Mouse (Mus musculus) cerebellum, postnatal 4 days (tissue): Measurements from ENCODE around the gene Higd1c.
A peak's percentile ranks its signal among the peaks of the same experiment; 100 is the strongest.
"Not testable (repeated sequence)": the region's sequence is repeated elsewhere in the genome, so short reads cannot be mapped to it uniquely, and the experiment has no call there.

Experiments
- DNase-seq, 2 experiments: peaks; one replicate each; pipeline ENCODE4 v3.0.0; 2022; ENCODE audit warnings: low spot score in 2 of 2, mixed read lengths in 1 of 2

The Higd1c gene

DNA sequence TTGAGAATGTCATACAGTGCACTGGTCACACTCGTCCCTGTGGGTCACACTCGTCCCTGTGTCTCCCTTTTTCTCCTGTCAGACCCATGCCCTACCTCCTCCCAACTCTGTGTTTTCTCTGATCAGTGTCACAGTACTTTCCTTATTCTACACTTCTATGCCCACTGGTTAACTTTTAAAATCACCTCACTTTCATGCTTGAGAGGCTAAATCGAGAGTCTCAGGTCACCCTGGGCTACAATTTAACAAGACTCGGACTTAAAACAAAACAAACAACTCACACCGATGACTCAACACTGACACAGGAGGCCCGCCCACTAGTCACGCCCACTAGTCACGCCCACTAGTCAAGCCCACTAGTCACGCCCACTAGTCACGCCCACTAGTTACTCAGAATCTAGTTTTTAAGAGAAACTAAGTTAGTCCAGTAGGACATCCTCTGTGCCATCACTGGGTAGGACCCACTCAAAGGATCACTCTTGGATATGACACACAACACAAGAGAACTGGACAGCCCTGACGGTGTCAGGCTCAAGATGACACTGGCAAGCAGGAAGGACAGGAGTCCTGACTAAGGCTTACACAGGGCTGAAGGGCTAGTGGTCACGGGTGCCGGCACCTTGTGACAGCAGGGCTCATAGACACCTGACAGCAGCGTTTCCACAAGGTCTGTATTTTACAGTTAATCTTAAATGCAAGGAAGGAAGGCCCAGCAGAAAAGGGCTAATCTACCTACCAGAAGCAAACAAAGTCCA, 46.8 kb downstream of the Higd1c start:
- no peak for DNase-seq

GRCm38 (mm10) chr15:100411731-100412130, 47.4 kb downstream of the Higd1c start:
- no peak for DNase-seq

- DNase-seq: no peak
These were observed 49.0 kb downstream of the Higd1c start for GRCm38 (mm10) chr15:100413306-100413705.

DNA sequence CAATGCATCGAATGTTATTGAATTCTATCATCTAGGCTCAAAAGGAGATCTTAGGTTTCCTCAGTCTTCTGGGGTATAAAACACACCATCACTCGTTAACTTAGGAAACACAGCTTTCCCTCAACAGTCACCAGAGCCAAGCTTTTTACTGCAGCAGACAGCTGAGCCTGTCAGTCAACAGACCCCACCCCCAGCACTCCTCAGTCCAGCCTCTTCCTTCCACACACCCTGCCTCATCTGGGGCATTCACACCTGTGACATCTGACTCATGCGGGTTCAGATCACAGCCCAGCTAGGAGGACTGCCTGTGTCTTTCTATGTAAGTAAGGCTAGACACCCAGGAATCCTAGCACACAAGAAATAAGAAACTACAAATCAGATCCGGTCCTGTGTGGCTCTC, 49.7 kb downstream of the Higd1c start:
- no peak for DNase-seq

DNA sequence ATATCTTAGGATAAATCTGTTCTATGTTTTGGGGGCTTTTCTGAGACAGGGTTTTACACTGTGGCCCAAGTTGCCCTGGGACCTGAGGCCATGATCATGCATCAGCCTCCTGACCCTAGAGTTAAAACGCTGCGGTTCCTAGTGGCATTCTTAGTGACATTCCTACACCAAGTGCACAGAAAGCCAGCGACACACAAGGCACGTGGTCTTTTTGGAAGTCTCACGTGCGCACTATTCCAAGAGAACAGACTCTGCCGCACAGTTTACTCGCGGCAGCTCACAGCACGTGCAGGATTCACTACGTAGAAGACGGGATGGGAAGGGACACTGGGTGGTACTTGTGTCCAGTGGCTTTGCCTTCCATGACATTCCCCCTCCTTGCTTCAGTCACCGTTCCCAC, 50.6 kb downstream of the Higd1c start:
- no peak for DNase-seq

DNA sequence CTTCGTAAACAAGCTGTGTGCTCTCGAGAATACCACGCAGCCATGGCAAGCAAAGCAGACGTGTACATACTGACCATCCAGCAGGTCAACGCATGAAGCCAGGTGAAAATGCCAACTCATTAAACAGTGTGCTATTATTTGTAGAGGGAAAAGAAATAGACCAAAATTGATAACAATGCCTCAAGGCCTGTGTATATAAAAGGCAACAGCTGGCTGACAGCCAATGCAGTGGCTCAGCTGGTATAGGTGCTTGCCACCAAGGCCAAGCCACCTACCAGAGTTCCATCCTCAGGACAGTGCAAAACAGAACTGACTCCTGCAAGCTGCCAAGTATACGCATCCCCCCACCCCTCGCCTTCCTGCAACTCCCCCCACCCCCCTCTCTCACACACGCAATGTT, 51.3 kb downstream of the Higd1c start:
- DNase-seq: no peak

DNA sequence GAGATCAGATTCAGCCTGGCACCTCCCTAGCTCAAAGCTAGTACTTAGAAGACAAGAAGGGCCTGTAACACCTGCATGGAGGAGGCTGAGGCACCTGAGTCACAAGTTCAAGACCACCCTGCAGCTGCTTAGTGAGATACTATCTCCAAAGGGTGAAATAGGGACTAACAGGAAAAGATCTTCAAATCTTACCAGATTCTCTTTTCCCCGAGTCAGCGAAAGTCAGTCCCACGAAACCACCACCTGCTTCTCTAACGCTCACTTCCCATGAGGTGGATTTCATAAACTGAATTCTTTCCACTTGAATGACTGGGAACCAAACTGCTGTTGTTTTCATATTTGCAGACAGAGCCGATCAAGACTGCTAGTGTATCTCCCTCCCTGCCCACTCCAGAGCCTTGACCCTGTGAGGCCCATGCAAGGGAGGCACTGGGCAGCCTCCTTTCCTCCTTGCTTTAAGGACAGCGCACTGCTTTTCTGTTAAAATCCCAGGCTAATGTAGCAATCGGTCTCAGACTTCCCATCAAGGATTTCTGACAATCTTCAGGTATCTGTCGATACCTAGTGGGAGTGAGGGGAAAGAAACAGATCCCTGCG, 53.6 kb downstream of the Higd1c start:
- DNase-seq: no peak

DNA sequence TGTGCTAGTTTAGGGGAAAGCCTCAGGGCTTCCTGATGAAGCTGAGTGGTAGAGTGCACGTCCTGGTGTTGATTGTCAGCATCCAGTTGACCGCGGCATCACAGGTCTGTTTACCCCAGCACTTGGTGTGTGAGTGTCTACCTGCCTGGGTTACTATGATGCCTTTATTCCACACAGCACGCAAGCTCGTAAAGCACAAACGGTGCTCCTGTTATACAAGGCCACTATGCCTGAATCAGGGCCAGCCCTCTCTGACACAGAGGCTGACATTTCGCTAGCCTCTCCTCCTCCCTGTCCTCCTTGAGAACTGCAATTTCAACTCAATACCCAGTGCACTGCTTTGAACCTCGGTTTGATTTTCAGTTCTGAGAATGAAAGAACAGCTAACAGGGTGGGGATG, 55.0 kb downstream of the Higd1c start:
- DNase-seq: no peak

GRCm38 (mm10) chr15:100419901-100420745, 55.8 kb downstream of the Higd1c start:
- DNase-seq: no peak

DNA sequence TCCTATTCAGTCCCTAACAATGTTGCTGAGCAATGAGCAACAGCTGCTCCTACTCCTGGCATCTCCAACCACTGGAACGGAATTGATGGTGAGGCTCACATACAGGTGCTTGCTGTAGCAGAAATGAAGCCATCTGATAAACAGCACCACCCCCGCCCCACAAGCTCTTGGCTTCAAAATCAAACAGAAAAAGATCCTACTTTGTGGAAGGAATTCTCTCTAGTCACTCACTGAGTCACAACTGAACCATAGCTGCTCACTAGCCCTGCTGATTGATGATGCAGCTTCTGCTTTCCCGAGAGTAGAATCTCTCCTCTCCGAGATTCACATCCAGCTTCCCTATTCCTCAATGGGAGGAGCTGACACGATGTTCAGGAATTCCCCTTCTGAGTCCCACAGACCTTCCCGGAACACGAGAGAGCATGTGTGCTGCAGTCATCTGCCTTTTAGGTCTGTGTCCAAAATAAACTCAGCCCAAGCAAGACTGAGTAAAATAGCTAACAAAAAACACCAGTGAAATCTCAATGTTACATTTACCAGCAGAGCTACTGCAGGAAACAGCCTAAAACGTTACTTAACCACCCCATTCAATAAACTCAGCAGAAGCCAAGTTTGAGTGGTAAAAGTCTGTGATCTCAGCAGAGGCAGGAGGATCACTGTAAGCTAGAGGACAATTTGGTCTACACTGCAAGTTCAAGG, 56.9 kb downstream of the Higd1c start:
- no peak for DNase-seq

- not testable (repeated sequence) for DNase-seq
These were observed 57.4 kb downstream of the Higd1c start, which contains the start of gene Gm5475 for GRCm38 (mm10) chr15:100421758-100422197. Gene Gm5475, plus strand, starts transcription at chr15:100422147.

DNA sequence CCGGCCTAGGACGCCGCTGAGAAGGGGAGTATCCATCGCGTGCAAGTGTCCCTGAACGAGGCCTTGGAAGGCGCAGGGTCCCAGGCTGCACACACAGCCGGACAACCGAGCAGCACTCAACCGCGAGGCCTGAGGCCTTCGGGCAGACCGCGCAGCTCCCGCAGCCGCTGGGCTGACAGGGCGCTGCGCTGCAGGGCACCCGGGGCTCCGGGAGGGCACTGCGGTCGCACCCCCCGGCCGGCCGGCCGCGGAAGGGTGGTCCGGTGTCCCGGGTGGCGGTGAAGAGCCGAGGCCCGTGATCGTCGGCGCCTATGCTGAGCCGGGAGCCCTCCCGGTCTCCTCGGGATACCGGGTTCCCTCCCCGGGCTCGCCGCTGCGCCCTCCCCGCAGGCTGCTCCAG, 58.1 kb downstream of the Higd1c start:
- DNase-seq: no peak

- peak; percentile 93 to 96 for DNase-seq
These were observed 58.8 kb downstream of the Higd1c start for GRCm38 (mm10) chr15:100422899-100423860.

DNA sequence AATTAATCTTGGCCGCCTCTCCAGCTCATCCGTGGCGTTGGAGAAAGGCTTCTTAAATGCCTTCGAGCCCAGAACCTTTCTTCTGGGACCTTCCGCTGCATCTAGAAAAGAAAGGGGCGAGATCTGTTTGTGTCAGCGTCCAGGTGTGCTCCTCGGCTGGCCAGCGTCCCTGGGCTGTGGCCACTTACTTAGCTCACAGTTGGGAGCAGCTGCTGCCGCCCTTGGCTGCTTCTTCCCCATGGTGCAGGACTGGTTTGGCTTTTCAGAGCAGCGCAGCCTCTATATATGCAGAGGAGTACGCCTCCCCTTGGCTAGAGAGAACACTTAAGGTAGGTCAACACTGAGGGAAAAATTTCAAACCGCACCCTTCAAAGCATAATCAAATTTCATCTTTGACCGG, 59.6 kb downstream of the Higd1c start:
- no peak for DNase-seq

DNA sequence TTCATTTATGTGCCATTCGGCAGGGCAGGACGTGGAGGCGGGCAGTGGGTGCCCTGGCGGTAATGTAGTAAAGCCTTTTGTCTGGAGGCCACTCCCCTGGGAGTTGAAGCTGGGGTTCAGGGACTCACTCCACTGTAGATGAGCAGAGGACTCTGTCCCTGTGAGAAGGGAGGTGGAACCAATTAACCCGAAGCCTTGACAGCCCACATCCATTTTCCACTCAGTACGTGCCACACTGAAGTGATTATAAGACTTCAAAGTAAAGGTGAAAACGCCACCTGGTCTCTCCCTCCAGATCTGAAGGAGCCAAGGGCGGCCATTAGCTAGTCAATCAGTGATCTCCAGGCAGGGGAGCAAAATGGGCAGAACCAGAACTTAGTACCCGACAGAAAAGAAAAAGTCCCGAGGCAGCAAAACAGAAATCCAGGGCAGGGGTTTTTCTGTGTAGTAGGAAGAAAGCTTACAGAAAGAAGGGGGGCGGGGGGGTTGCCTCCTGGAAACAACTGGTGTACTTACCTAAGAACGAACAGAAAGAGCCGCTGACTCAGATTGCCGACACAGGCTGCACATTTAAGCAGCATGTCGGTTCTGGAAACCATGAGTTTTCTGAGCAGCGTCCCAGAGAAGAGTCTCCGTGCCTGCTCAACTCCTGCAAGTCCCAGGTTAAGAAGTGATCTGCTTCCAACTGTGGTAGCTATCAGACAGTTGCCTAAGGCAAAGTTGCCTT, 60.2 kb downstream of the Higd1c start, which contains the start of gene Slc11a2:
Gene Slc11a2, minus strand, starts transcription at position 677 of the 727 bp plus-strand sequence.
- no peak for DNase-seq

DNA sequence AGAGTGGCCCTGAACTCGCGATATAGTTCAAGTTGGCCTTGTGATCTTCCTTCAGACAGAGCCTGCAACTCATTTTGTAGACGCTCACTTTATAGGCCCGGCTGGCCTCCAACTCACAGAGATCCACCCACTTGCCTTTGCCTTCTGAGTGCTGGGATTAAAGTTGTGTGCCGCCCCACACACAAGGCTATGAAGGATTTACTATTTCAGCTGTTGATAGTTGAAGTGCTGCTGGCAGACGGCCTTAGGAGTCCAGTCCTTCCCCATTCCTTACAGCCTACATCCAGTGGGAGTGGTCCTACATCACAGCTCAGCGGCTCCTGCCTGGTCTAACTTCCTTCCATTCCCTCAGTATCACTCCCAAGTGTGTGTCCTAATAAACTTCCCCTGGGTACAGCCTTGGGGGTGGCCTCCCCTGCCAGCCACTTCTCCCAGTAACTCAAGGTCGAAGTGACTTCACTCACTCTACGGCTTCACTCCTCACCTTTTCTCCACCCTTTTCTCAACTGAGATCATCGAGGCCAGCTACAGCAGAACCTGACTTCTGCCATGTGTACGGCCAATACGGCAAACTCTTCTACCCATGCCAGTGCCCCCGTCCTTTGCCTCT, 64.1 kb downstream of the Higd1c start:
- no peak for DNase-seq

GRCm38 (mm10) chr15:100429959-100430565, 65.7 kb downstream of the Higd1c start:
- DNase-seq: peak in 1 of 2 experiments; percentile 66

DNA sequence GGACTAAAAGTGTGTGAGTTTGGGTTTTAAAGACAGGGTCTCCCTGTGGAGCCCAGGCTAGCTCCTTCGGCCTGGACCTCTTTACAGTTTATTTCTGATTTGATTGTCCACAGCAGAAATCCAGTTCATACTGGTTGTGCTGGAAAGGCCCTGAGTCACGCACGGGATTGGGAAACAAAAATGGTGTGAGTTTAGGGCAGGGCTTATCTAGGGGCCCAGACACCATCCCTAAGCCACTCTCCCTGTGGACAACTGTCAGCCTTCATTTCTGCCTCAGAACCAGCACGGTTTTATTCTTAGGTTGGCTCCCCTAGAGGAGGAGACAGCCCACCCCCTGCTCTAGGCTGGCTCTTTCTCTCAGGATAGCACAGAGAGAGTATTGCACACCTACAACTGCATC, 68.9 kb downstream of the Higd1c start:
- DNase-seq: no peak
